Mouse (Mus musculus): ENCODE data around the gene Nfia.

- TF ChIP-seq CTCF (IDR thresholded peaks at IDR 0.05; ENCODE audit: low read depth) (no peak), EP300 (IDR thresholded peaks at IDR 0.05; ENCODE audit: low read depth) (no peak)
Measured at GRCm38 (mm10) chr4:97893915-97894884, 121.7 kb downstream of the Nfia start.
